Mouse (Mus musculus): ENCODE measurements around the gene Prkcz.
"Not testable (repeated sequence)": the region's sequence is repeated elsewhere in the genome, so short reads cannot be mapped to it uniquely, and the experiment has no call there.

Prkcz gene

DNA sequence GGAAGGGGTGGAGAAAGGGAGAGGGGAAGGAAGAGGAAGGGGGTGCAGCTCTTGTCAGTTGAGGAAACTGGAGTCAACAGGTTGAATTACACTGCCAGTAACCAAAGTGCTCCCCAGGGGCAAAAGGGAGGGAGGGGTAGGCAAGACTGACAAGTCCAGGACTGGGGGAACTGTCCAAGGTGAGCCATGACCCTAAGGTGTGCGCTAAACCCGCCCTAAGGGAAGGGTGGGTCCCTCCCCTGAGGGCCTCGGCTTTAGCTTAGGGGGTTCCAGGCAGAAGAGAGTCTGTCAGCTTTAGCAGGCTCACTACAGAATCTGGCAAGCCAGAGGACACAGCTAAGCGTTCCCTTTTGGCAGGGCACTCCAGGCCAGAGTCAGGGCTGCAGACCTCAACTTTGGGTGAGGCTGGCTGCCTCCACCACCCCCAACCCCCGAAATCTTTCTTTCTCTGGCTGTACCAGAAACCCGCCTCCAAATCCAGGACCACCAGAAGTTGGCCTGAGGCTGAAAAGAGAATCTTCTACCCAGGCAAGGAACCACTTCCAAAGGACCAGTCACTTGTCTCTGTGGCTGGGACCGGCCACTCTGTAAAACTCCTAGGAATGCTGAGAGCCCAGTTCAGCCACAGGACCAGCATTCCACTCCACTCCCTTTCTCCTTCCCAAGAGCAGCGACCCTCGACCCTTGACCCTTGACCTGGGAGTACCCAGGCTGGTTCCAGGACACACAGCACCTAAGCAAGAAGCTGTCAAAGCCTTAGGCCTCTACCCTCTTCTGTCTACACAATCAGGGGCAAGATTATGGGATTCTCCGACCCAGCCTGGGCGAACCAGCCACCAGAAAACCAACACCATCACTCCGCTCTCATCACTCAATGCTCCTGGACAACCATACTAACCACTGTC, 1.3 kb downstream of the Prkcz start:
- DNase-seq (ENCODE audit: low spot score in 2 of 2) = no peak

DNA sequence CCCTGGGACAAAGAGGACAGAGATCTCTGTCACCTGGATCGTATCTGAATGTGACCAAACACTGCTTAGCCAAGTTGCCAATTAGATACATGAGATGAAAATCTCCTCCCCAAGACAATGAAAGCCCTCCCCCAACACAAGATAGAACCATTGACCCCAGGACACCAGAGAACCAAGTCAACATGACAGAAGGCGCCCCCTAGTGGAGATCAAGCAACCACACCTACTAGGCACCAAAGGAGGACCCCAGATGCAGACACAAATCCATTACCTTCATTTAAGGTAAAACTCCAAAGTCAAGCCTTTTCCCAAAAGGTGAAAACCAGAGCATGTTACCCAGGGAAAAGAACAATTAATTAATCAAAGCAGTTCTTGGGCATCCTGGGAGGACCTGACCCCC, 3.6 kb downstream of the Prkcz start:
- DNase-seq (ENCODE audit: low spot score in 2 of 2) = no peak

DNA sequence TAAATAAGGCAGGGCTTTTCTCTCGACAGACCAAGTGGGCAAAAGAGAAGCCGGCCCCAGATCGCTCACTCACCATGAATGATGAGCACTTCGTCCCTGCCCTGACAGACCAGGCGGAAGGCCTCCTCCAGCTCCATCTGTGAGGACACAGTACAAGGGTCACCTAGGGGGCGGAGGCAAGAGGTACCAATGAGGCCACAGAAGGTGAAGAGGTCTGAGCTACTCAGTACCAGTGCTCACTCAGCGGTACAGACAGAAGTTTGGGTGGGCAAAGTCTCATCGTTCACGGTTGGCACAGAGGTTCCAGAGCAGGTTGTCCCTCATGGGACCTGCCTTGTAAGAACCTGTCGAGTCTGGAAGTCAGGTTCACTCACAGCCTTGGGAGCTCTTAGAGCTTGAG, 4.8 kb downstream of the Prkcz start:
- no peak for DNase-seq (ENCODE audit: low spot score in 2 of 2)

DNA sequence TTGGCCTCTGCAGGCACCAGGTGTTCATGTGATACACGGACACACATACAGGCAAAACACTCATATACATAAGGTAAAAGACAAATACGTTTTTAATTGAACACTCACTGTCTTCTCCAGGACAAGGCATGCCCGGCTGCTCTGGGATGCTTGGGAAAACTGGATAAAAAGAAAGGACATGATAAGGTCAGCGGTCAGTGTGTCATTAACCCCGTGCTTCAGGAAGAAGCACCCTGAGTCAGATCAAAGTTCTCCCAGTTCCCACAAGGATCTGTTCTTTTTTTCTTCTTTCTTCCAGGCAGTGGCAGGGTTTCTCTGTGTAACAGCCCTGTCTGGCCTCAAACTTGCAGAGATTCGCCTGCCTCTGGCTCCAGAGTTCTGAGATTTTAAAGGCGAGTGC, 6.6 kb downstream of the Prkcz start:
- DNase-seq (ENCODE audit: low spot score in 2 of 2) = no peak

DNA sequence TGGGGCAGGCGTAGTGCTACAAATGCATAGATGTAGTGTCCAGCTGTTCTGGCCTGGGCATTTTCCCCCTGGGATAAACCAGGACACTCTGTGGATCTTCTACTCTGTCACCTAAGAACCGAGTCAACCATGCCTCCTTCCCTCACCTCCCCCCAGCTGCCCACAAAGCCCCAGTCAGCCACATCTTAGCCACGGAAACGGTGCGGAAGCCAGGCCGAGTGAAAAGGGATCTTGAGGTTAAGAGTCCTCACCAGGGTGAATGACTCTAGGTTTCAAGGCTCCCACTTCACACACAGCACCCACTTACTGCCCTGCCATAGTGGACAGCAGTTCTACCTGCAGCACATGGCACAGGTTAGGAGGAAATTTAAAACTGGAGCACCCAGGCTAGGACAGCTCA, 7.1 kb downstream of the Prkcz start:
- DNase-seq (ENCODE audit: low spot score in 2 of 2) = no peak

DNA sequence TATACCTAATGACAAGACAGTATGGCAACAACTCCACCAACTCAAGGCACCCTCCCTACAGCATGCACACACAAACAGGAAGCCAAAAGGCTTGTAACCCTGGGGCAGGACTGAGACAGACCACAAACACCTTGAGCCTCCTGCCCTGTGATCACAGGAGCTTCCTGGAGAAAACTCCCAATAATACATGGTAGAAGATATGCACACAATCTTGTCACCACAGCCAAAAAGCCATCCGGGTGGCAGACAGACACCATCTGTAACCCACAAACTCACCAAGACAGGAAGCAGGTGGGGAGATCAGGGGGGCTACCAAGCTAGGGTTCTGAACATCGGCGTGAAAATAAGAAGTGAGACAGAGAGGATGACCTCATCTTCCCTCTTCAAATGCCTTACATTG, 8.6 kb downstream of the Prkcz start:
- no peak for DNase-seq (ENCODE audit: low spot score in 2 of 2)

DNA sequence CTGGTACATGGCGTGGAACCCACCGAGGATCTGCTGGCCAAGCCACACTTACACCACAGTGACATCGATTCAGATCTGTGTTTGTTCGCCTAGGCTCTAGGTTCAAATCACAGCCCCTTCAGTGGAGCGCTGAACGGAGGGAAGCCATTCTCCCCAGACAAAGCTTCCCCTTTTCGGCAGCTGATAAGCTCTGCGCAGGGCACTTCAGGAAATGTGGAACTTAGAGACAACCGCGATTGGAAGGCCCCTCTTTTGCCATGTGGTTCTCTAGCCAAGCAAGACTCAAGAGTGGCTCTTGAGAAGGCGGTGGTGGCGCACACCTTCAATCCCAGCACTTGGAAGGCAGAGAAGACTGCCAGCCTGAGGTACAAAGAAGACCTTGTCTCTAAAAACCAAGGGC, 14.8 kb downstream of the Prkcz start:
- DNase-seq (ENCODE audit: low spot score in 2 of 2) = no peak

DNA sequence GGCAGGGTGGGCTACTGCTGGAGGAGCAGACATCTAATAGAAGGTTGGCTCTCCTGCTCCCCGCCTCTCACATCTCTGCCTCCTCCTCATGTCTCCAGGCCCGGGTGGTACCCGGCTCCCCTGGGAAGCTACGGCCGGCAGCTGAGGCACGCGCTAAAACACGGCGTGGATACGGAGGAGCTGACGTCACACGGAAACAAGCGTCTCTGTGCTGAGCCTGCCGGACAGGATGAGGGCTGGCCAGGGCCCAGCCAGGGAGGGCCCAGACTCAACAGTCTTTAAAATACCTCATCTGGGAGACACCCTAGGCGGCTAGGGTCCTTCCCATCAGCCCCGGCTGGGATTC, 15.6 kb downstream of the Prkcz start:
- peak in 1 of 2 experiments; percentile 64 for DNase-seq (ENCODE audit: low spot score in 2 of 2)

DNA sequence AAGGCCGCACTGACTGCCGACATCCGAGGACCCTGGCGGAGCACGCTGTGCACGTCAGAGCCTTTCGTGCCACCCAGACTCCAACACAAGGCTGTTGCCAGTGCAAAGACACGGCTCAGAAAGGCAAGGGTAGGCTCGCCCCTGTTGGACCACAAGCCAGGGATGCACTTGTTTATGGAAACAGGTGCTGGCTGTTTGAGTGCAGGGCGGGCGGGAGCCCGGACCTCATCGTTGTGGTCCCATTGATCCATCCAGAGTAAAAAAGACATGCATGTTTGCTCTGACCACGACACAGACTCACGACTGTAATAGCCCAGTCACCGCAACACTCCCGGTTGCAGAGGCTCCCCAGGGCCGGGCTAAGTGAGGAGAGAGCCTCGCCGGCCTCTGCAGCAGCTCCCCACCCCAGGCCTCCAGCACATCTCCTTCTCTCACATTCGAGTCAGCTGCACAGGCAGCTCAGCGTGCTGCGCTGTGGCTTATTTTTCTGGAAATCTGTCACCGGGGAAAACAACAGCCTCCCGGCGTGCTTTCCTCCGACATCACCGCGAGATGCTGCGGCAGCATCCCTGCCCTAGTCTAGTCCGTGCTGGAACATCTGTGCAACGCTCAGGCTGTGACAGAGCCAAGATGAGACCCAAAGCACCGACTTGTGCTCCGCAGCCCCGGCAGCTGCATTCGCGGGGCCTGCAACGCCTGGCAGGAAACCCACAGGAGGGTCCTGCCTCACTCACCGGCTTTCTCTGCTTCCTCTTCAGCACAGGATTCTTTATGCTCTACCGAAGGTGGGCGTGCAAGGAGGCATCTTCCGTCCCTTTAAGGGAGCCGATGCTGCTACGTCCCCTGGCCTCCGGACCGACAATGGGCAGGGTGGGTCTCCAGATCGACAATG, 16.2 kb downstream of the Prkcz start:
- DNase-seq (ENCODE audit: low spot score in 2 of 2) = peak in 1 of 2 experiments; percentile 23

DNA sequence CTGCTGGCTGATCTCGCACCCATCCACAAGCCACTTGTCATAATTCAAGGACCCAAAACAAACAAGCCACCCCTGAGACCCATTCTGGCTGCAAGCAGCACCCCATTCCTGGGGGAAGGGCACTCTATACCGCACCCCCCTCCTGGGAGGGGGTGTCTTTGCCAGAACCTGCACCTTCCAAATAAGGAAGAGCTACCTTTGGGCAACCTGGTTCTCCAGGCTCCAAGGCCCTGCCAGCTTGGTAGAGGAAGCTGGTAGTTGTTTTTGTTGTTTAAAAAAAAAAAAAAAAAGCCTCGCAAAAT, 16.9 kb downstream of the Prkcz start:
- no peak for DNase-seq (ENCODE audit: low spot score in 2 of 2)

DNA sequence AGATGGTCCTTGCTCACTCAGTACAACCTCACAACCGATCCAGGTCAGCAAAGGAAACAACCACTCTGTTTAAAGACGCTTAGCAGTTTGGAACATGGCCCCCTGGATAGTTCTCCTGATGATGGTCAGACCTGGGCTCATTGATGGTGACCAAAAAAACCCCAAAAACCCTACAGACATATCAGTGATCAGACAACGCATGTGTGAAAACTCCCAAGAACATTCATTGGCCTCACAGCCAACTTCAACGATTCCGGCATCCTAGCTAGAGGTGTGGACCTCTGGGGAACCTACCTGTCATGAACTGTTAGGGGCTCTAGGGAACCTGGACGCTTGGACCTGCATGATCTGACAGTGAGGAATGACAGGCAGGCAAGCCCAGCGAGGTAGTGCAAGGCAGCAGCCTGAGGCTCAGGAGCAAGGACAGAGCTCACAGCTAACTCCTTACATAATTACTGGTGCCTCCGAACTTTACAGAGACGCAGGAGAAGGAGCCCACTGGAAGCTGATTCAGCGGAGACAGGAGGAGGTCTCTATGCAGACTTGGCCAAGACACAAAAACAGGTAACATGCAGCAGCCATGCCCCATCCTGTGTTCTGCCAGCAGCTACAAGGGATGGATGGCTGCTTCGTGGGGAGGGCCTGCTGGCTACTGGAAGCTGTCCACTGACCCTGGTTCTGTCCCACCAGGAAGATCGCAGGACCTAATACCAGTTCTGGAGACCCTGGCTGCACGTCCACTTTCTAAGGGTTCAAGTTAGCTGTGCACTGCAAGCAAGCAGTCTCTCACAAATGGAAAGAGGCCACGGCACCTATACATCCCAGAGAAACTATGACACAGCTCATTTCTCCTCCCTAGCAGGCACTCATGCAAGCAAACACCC, 17.5 kb downstream of the Prkcz start:
- DNase-seq (ENCODE audit: low spot score in 2 of 2) = no peak

DNA sequence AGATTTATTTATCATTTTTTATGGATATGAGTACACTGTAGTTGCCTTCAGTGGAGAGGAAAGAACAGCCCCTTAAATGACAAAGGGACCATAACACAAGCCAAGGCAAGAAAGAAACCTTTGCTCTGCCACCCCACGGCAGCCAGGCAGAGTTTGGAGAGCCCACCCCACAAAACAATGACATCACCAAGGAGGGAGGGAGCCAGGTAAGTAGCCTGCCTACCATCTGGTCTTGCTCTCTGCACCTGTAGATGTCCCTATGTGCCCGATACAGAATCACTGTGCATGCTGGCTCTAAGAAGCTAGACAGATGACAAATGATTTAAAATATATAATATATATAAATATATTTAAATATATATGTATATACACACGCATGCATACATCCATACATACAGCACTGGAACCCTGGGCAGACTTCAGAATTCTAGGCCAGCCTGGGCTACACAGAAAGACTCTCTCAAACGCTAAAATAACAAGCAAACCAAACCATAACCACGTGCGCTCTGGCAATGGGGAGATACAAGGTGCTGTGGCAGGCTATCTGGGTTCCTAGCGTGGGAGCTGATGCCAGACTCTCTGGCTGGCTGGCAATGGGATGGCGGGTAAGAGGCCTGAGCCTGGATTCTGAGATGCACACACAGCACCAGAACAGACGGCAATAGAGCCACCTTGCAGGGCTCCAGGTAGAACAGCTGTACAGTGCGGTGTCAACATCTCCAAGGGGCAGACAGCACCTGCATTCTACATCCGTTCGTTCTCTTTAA, 24.7 kb downstream of the Prkcz start:
- DNase-seq (ENCODE audit: low spot score in 2 of 2) = no peak

DNA sequence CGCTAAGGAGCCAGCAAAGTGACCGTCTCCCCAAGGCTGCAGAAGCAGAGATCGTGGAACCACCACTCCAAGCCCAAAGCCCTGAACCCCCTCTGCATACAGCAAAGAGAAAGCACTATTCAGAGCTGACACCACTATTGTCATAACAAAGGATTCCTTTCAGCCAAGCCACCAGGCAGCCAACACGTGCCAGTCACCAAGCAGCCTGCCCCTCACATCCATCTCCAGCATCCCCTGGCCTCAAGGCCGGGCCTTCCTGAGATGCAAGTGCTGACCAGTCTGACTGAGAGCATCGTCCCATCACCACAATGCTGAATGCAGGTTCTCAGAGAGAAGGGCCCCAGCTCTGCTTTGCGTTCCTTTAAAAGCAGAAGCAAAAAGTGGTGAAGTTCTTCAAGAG, 28.9 kb downstream of the Prkcz start:
- DNase-seq (ENCODE audit: low spot score in 2 of 2) = no peak

DNA sequence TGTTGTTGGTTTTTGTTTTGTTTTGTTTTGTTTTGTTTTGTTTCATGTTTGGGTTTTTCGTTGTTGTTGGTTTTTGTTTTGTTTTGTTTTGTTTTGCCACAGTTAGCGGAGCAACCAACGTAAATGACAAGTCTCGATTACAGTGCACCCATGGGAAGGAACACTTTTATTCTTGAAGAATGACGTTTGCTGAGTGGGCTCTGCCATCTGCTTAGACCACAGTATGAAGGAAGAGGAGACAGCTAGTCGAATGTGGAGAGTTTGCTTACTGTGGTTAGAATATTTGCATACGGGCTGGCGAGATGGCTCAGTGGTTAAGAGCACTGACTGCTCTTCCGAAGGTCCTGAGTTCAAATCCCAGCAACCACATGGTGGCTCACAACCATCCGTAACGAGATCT, 32.8 kb downstream of the Prkcz start:
- DNase-seq (ENCODE audit: low spot score in 2 of 2) = not testable (repeated sequence)

DNA sequence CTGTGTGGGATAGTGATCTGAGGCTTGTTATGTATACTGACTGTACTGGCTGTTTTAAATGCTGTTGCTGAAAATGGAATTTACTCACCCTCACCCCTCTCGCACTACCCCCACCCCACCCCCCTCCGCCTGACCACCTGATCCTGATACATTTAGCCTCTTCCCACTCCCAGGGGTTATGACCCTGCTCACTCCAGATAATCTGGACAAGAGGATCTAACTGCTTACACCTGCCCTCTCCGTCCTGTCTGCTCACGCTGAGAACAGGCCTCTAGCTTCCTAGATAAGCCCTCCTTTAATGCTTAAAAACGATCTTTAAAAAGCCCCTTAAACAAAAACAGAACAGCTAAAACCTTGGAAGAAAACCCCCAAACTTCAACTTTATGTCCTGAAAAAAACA, 35.4 kb downstream of the Prkcz start:
- DNase-seq (ENCODE audit: low spot score in 2 of 2) = no peak

DNA sequence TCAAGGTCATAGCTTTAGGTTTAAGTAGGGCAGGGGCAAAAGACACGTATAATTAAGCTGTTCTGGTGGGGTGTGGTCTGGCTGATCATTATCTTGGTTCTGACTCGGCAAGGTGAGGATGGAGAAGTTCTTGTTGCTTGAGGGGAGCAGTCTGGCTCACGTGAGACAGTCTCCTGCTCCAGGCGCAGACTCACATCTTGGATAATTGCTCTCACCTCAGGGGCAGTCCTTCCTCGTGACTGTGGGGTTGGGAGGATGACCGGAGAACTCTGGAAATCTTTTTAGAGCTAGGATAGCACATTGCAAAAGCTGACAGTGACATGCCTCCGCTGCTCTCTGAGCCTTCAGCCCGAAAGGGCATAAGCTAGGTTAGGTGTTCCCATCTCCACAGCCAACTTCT, 36.6 kb downstream of the Prkcz start:
- DNase-seq (ENCODE audit: low spot score in 2 of 2) = no peak

DNA sequence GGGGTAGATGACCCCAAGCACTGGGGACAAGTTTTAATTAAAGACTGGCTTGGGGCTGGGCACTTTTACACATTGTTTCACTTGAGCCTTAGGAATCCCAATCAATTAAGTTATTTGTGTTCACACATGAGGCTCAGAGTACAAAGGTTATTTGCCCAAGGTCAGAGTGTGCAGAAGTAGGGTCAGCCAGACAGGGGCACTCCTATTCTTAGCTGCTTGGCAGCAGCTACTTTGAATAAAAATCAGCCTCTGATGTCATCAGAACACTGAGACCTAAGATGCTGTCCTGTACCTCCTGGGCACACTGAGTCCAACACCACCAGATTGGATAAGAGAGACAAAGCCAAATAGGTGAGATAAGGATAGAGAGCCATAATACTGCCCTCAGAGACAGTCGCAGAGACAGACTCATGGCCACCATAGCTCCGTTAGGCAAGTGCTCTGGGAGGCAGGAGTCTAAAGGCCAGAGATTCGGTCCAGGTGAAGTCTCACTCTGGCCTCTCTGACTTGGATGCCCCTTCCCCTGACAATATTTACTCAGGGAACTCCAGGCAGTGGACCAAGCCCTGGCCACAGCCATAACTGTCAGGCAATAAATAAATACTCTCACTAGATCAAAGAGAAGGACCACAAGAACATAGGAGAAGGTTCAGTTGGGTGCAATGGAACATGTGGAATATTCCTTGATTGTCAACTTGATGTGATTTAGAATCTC, 37.9 kb downstream of the Prkcz start:
- DNase-seq (ENCODE audit: low spot score in 2 of 2) = no peak

DNA sequence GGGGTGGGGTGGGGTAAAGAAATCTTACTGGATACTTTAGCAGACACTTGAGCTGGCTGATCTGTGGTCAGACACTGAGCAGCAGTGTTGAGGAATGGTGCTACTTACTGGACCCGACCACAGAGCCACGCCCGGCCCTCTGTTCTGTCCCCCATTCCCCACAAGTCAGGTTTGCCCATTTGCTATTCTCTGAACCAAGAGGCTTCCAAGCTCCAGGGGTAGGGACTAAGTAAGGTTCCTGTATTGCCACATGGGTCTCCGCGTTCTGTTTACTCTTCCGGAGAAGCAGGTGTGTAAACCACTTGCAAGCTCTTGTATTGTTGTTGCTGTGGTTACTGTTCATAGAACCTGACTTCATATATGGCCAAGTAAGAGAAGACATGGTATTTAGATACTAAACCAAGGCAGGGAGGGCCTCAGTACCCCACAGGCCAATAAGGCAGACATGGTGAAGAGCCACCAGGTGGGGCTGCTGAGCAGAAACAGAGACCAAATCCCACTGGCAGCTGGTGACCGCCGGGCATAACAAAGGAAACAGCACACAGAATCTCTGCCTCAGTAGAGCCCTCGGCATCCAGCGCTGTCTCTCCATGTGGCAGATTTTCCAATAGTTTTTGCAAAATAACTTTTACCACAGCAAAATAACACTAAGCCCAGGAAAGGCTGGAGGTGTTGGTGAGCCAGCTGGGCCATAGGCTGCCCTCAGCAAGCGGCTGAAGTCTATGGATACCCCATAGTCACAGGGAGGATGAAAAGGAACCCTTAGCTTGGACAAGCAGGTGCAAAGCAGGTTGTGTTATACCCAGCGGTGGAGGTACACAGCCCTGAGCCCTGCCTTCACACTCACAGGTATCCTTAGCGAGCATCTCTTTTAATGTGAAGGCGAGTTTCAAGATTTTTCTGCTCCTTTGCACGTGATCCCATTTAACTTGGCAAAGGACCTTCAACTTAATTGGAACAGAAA, 40.6 kb downstream of the Prkcz start:
- peak in 1 of 2 experiments; percentile 69 for DNase-seq (ENCODE audit: low spot score in 2 of 2)

DNA sequence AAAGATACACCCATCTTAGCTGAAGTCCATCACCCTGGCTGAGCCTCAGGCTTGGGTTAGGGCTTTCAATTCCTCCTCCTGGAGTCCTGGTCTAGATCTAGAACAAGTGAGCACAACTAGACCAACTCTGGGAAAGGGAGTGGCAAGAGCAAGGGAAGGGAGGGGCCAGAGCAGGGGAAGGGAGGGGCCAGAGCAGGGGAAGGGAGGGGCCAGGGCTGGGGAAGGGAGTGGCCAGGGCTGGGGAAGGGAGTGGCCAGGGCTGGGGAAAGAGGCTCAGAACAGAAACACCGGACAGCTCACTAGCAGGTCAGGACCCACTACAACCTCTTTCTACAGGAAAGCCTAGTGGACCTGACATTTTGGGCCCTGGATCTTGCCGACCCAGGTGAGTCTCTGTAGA, 42.9 kb downstream of the Prkcz start:
- DNase-seq (ENCODE audit: low spot score in 2 of 2) = no peak

DNA sequence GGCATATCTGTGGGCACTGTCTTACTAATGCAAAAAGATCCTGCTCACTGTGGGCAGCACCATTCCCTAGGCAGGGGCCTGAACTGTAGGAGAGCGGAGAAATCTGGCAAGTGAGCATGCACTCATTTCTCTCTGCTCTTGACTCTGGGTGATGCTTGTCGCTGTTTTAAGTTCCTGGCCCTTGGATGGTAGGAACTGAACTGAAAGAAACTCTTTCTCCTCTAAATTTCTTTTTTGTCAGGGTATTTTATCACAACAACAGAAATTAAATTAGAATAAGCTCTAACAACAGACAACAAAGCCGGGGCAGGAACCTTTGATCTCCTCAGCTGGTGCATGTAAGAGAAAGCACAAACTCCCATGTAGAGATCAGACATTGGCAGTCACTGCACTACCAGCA, 46.1 kb downstream of the Prkcz start:
- DNase-seq (ENCODE audit: low spot score in 2 of 2) = no peak
